Mouse (Mus musculus) megakaryocyte, adult 5-6 weeks (primary cell): ENCODE measurements around the gene 2210016L21Rik. TPM values are rescaled to one million over a fixed set of nuclear protein-coding genes. Genes with fewer than 3 reads are reported as not detected.
"Not testable (repeated sequence)": the region's sequence is repeated elsewhere in the genome, so short reads cannot be mapped to it uniquely, and the experiment has no call there.

Source experiments
- ATAC-seq: 2 replicates; pipeline ENCODE4 v1.8.0; 2016; ENCODE audit warnings: mild to moderate bottlenecking, inconsistent platforms; ENCODE audit not compliant: poor library complexity, severe bottlenecking
- total RNA-seq, 2 experiments: library from RNA; stranded (forward) in 1 of 2; stranded (reverse) in 1 of 2; fragments of 153-499, 151-499 nt in 1 of 2; fragments of 221-1000, 200-1000 nt in 1 of 2; gene quantifications; 2 replicates each; pipeline versions ENCODE4 v1.2.3 to v1.2.4; 2015 to 2017

The 2210016L21Rik gene
- total RNA-seq (2015), result 6.3 and 10.3 TPM in 2 replicates
- total RNA-seq (2017), result 7.3 and 8.1 TPM in 2 replicates

- ATAC-seq, result peak; percentile 100
Observed at GRCm38 (mm10) chr5:114942074-114942765, at the start of gene 2210016L21Rik. 2210016L21Rik (plus strand) TSS chr5:114942158.

GRCm38 (mm10) chr5:114895542-114895941 lies 46.4 kb upstream of the 2210016L21Rik start:
- no peak for ATAC-seq

GRCm38 (mm10) chr5:114896688-114897373 lies 45.1 kb upstream of the 2210016L21Rik start, which contains the start of gene Oasl2:
Oasl2 (plus strand) TSS chr5:114896936.
- peak; percentile 35; the same call in 1 of the 2 replicates for ATAC-seq

GRCm38 (mm10) chr5:114897374-114897793 lies 44.6 kb upstream of the 2210016L21Rik start:
- peak; percentile 78 for ATAC-seq

GRCm38 (mm10) chr5:114898857-114899256 lies 43.1 kb upstream of the 2210016L21Rik start:
- no peak for ATAC-seq

GRCm38 (mm10) chr5:114902413-114902812 lies 39.5 kb upstream of the 2210016L21Rik start:
- peak; percentile 89 for ATAC-seq

GRCm38 (mm10) chr5:114908598-114909305 lies 33.2 kb upstream of the 2210016L21Rik start:
- ATAC-seq, result no peak

- ATAC-seq, result no peak
Observed at GRCm38 (mm10) chr5:114913686-114914085, 28.3 kb upstream of the 2210016L21Rik start.

GRCm38 (mm10) chr5:114914855-114915254 lies 27.1 kb upstream of the 2210016L21Rik start:
- no peak for ATAC-seq

GRCm38 (mm10) chr5:114915854-114916253 lies 26.1 kb upstream of the 2210016L21Rik start:
- ATAC-seq, result peak; percentile 70

GRCm38 (mm10) chr5:114916777-114917176 lies 25.2 kb upstream of the 2210016L21Rik start:
- ATAC-seq, result peak; percentile 78

- not testable (repeated sequence) for ATAC-seq
Observed at GRCm38 (mm10) chr5:114917357-114917756, 24.6 kb upstream of the 2210016L21Rik start.

- ATAC-seq, result peak; percentile 87
Observed at GRCm38 (mm10) chr5:114921551-114922365, 20.2 kb upstream of the 2210016L21Rik start.

GRCm38 (mm10) chr5:114922366-114922731 lies 19.6 kb upstream of the 2210016L21Rik start:
- ATAC-seq, result peak; percentile 13; the same call in 1 of the 2 replicates

- peak; percentile 45 for ATAC-seq
Observed at GRCm38 (mm10) chr5:114922998-114923473, 18.9 kb upstream of the 2210016L21Rik start, which contains the start of gene Oasl1. Oasl1 (plus strand) TSS chr5:114923240.

- no peak for ATAC-seq
Observed at GRCm38 (mm10) chr5:114926153-114926684, 15.7 kb upstream of the 2210016L21Rik start.

- no peak for ATAC-seq
Observed at GRCm38 (mm10) chr5:114926753-114927152, 15.2 kb upstream of the 2210016L21Rik start.

- ATAC-seq, result no peak
Observed at GRCm38 (mm10) chr5:114931626-114932025, 10.3 kb upstream of the 2210016L21Rik start.

GRCm38 (mm10) chr5:114933206-114933605 lies 8.8 kb upstream of the 2210016L21Rik start:
- ATAC-seq, result no peak

- no peak for ATAC-seq
Observed at GRCm38 (mm10) chr5:114935838-114936237, 6.1 kb upstream of the 2210016L21Rik start.
